Mouse (Mus musculus) lung, postnatal 4 days (tissue): Measurements from ENCODE around the gene Arsb.

Source experiments
- DNase-seq, 2 experiments: peaks; one replicate each; pipeline ENCODE4 v3.0.0; 2021

Arsb gene

DNA sequence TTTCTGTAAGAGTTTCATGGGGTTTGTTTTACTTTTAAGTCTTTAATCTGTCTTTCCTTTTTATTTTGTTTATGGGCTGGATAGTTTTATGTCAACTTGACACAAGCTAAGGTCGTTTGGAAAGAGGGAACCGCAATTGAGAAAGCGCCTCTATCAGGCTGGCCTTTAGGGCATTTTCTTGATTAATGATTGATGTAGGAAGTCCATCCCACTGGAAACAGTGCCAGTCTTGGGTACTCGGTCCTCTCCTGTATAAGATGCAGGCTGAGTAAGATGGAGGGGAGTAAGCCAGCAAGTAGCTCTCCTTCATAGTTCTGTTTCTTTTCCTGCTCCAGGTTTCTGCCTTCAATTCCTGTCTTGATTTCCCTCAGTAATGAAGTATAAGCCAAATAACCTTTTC lies 76.2 kb downstream of the Arsb start:
- no peak for DNase-seq

DNA sequence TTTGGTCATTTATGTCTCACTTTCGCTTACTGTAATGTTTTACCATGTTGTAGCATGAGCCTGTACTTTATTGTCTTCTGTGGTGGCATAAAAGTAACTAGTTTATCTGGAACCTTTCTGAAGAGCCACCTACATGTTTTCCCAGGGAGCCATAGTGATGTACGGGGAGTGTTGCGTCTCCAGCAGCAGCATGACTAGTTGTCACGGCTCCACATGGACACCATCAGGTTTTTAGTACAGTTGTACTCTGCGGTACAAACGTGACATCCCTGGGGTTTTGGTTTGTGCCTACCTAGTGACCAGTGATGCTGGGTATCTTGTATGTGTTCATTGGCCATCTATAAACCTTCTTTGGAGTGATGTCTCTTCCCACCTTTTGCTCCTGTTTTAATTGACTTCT lies 77.2 kb downstream of the Arsb start:
- DNase-seq: no peak

DNA sequence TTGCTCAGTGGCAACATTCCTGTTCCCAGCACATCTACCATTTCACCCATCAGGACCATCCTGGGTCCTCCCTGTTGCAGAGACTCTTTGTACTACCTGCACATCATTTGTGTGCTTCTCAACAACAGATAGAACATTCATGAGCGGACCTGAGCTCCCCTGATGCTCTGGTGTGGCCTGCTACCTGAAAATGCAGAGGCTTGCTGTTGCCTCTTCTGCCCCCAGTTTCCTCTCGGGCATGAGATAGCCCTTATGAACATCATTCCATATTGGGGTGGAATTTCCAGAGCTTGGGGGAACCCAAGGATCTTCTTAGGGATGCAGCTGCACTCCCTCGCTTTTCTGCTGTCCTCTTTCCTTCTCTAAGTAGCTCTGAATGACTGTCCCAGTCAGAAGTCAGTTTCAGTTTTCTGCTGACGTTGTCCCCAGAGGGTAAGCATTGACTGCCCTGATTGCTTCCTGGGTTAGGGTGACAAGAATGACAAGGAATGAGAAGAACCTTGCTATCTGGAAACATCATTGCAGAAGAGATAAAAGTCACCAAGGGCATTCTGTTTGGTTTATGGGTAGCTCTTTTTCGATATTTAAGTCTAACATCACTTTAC lies 78.4 kb downstream of the Arsb start:
- no peak for DNase-seq

DNA sequence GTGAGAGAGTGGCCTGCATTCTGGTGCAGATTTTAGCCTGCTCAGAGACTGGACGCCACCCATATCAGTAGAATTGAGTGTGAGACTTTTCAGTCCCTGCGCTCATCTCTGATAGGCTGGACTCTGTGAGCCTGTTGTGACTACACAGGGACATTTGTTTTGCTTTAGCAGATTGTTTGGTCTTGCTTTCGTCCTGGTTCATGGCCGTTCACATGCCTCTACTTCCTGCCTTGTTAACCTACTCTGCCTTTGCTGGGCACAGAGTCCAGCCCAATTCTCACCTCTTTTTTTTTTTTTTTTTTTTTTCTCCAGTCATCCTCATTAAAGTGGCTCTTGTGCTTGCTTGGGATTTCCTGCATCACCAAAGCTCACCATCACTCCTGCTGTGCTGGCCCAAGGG lies 79.2 kb downstream of the Arsb start:
- no peak for DNase-seq

DNA sequence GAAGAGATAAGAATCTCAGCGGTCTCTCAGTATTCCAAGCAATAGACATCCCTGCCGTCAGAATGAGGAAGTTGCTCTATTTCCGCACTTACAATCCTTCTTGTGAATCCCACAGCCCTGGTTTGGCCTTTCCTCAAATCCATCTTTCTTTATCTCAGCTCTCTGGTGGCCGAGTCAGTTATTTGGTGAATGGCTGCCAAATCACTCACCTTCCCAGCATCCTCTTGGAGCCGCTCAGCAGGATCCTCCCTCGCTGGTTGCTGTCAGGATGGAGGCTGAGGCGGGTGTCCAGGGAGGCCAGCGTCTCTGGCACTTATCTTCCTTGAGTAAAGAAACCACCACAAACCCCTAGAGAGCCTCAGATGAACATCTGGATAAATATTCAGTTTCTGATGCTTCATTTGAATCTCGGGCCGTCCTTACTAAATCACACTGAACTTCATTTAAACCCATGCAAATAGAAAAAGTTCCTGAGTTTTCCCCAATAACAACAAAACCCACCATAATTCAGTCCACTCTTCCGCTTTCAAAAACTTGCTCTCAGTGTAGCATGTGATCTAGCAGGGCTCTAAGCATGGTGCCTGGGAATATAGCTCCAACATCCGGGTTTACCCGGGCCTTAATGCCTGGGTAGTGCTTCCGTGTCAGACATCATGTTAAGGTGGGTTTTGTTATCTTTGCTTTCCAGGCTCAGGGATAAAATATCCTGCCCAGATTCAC lies 81.1 kb downstream of the Arsb start:
- DNase-seq: peak; percentile 49 to 73

DNA sequence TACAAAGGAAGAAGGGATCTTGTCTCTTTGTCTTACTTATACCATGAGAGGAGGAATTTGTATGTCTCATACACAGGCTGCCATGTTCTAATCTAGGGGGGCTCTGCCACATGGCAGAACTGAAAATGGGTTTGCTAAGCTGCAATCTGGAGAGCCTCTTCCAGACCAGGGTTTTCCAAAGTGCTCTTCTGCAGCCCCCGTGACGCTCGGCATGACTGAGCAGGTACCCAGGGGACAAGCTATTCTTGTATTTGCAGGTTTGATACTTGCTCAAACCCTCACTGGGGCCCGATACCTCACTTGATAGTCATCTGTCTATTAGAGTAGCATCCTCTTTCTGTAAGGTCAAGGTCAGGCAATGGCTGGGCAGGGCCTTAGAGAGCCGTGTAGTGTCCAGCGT lies 82.3 kb downstream of the Arsb start:
- DNase-seq: no peak

DNA sequence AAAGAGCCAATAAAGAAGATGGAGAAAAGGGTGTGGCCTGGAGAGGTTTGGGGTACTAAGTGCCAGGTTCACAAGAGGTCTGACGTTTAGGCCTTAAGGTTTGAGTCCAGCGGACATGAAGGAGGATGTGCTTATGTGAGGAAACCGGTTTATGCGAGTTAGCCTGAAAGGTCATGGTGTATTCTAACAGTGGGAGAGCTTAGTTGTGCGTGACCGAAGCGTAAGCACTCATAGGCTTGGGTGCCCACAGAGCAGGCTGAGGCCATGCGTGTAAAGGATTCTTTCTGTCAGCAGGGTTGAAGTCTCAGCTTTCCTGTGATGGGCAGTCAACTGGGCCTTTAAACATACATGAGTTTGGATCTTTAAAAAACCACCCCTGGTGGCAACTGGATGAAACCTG lies 82.9 kb downstream of the Arsb start:
- DNase-seq: no peak

DNA sequence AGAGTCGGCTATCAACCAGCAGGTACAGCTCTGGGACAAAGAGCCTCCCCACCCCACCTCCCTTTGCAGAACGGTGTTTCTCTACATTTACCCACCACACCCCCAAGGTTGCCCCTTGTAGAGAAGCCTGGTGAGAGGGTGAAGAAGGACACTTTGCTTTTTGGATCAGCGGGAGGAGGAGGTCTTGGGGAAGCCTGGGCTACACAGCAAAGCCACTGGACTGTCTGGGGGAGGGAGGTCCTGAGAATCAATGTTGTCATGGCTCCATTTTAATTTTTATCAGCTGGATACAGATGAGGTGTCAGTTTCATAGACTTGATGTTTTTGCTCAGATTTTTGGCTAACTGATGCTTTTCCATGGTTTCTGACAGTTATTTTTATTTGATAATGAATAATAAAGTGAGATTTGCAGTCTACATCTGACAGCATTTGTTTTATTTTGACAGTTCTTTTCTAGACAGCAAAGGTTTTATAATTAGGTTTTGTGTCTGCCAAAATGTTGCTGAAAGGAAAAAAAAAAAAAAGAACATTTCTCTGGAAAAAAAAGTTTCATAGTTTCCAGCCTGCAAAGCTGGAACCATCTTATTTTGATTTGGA lies 83.6 kb downstream of the Arsb start:
- no peak for DNase-seq

DNA sequence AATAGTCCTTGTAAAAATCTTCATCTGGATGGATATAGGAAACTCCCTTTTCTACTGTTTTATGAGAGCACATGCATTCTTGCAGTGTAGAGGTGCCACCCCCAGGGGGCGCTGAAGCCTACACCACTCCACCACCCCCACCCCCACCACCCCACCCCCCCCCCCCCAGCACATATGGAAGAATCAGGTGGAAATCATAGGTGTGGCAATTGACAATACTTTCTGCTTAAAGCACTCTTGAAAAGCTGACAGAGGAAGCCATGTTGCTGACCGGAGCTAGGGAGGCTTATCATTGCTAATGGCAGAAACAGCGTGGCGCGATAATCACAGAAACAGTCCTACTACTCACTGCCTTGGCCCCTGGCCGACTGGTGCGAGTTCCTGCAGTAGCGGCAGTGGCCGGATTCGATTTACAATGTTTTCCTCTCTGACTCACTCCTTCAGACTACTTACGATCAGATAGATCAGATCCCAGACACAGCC lies 84.3 kb downstream of the Arsb start:
- peak; percentile 53 to 57 for DNase-seq

DNA sequence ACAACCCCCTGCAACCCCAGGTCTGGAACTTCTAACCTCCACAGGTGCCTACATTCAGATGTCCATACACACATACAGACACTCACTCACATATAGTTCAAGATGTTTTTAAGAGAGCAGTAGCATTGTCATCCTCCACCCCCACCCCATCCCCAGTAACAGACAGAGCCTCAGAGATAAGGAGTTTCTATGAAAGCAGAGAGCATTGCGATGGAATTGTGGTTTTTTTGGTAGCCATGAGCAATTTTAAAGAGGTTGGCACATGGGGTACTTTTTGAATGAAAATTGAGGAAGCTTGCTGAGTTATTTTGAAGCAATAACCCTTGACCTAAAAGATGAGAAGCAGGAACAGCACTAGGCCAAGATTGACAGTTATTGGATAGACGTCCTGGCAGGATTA lies 89.8 kb downstream of the Arsb start:
- DNase-seq: no peak

DNA sequence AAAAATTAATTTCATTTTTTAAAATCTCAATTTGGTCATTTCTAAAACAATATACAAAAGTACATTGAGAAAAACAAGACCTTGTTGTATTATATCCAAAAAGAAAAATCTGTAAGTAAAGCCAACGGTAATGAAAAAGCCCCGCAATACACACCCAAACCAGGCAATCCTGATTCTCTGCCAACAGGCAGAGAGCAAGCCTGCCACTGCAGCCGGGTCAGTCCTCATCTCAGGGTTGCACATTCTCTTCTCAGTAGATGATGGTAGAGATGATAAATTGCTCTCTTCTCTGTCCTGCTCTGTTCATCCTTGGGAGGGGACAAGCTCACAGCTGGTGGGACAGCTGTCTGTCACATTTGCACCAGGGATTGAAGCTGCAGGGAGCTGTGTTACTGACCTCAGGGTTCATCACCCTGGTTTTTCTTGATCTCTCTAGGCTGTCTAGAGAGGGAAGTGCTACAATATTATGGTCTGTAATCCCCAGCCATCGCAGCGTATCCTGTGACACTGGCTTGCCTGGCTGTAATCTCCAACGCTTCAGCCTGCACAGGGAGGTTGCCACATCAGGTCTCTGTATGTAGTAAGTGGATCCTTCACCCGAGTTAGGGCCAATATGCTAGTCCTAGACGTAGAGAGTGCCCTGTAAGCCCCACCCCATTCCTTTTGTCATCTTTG lies 92.8 kb downstream of the Arsb start:
- DNase-seq: peak in 1 of 2 experiments; percentile 25

DNA sequence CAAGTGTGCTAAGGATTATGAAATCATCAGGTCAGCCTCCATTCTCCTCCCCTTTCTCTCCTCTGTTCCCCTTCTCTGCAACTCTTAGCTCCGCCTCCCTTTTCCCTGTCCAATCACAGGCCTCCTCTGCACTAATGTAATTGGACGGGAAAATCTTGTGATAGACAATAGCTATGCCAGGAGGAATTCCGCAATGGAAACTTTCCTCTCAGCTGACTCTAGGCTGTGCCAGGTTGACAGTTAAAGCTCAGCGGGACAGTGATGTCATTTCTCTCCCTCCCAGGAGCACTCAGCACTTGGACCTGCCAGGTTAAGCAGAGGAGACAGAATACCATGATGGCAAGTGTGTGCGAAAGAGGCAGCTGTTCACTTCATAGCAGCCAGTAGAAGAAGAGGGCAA lies 95.2 kb downstream of the Arsb start:
- no peak for DNase-seq

DNA sequence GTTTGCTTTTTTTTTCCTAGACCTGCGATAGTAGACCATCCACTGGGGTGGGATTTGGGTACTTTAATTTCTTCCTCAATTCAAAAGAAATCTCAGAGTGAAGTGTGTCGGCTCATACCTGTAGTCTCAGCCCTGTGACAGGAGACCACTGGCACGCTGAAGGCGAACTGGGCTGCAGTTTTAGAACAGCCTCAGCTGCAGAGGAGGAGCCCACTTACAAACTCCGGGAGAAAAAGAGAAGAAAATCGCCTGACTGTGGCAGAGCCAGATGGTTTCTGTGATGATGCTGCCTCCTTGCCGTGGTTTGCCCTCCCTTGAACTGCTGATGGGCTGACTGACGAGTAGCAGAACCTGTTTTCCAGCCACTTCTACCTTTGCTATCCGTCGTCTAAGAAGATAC lies 100.3 kb downstream of the Arsb start:
- no peak for DNase-seq

DNA sequence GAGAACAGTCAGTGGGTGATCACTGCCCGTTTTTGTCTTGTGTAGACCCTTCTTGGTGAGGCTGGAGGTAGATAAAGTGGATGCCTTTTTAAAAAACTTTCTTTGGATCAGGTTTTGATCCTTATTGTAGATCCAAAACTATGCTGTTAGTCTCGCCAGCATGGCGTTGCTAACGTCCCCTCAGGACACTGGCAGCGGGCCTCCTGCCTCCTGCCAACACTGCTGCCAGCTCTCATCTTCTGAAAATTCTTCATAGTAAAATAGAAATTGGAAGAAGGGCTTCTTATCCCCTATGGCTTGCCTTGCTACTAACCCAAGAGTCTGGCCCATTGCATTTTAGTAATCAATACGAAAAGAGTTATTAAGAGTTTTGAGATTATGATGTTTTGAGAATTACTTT lies 101.2 kb downstream of the Arsb start:
- no peak for DNase-seq

DNA sequence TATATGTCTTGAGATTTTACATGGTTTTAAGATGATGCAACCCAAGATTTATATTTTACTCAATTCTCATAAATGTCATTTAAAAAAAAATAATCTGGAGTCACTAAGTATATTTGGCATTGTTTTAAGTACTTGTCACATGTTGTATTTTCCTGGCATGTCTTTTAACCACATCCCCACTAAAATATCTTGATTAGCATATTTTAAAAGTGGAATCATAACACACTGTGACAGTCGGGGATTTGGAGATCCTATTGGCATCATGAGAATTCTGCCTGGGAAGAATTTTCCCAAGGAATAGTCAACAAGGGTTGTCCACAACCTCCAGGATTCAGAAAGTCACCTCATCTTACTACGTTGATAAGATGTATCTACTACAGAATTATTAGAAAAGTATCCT lies 106.5 kb downstream of the Arsb start:
- no peak for DNase-seq

DNA sequence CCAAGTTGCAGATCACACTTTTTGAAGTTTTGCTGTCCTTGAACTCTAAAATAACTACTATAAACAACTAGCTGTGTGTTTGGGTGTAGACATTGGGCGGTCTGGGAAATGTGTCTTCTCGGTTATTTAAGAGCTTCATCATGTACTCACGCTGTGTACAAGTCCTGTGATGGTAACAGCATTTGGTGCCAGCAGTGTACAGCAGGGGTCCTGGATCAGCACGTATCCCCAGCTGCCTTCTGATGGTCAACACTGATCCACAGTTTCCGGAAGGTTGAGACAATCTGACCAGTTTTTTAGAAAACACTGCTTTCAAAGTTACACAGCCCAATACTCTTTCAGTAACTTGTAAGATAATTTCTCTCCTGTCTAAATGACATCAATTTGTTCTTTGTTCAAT lies 108.0 kb downstream of the Arsb start:
- DNase-seq: no peak

DNA sequence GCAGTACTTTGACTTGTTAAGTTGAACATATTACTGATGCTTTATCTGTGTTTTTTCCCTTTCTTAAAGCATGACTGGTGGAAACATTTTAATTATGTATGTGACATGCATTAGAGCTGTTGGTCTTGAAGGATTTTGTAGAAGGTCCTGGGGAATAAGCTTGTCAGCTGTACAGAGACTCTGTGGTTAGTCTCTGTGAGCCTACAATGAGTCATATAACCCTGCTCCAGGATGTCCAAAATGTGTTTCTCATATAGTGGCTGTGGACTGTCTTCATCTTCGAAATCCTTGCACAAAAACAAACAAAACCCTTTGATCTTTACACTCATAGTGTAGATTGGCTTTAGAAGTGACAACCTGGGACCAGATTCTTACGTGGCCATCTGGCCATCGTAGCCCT lies 110.7 kb downstream of the Arsb start:
- no peak for DNase-seq

DNA sequence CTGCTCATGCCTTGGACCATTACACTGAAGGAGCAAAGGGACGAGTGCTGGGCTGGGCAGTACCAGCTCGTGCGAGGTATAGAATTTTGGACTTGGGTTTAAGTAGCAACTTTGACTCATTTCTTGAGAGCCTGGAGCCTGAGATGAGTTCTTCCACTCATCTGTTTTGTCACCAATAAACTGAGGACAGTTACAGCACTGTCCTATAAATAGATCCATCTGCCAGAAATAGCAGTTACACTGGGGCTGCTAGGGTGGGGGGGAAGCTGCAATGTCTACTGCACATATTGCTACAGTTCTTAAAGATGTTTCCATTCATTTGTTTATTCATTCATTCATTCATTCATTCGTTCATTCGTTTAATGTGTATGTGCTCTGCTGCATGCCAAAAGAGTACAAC lies 115.6 kb downstream of the Arsb start:
- DNase-seq: no peak

DNA sequence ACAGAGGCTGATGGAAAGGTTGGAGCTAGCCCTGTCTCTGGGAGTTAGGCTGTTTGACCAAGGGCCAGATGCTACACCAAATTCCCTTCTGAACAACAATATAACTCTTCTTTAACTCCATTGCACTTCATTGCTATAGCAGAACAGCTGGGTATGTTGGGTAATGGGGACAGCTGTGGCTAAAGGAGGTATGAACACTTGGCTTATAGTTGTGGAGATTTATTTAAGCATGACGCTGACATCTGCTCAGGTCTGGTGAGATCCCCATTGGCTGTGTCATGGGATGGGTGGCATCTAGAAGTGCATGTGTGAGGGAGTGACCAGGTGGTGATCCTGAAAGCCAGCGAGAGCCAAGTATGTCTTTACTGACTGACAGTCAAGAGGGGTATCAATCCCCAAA lies 116.8 kb downstream of the Arsb start:
- no peak for DNase-seq

DNA sequence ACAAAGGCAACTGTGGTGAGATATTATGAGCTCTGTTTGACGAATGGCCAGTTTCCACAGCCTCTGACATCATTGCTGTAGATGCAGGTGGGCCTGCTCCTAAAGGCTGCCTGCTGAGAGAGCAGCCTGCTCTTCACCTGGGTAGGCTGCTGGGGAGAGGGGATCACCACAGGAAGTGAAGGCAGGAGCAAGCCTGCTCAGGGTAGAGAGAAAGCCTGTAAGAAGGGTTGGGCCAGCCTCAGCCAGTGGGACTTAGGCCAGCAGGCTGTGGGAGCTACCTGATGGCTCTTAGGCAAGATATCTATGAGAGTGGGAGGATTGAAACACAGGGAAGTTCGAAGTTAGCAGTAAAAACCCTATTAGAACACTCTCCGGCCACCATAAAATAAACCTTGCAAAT lies 117.5 kb downstream of the Arsb start:
- no peak for DNase-seq

DNA sequence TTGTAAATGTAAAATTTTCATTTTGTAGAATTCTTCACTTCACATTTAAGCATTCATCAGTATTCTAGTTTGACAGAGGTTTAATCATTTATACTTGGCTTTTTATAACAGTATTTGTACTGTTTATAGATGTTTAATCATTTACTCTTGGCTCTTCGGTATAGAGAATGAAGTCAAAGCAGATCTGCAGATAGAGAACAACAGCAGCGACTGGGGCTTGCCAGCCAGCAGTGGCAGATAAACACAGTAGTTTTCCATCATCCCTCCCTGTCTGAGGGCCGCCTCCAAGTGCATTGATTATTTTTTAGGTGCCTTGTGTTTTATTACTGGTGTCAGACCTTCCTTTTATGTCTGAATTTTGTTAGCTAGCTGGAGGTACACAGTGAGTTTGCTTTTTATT lies 118.6 kb downstream of the Arsb start:
- no peak for DNase-seq

DNA sequence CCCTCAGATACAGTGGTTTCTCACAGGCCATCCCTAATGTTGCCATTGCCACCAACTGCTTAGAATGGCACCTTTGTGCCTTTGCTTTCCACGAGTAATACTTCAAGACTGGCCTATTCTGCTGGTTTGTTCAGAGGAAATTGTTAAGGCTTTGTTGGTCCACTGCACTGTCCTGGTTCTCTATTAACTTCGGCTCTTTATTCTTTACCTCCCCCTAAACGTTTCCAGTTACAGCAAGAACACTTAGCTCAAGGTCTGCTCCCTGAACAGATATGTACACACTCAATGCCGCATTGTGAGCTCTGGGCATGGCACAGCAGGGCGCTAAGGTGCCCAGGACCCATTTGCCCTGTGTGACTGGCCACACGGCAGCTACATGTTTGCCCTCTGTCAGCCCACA lies 119.8 kb downstream of the Arsb start:
- DNase-seq: no peak

DNA sequence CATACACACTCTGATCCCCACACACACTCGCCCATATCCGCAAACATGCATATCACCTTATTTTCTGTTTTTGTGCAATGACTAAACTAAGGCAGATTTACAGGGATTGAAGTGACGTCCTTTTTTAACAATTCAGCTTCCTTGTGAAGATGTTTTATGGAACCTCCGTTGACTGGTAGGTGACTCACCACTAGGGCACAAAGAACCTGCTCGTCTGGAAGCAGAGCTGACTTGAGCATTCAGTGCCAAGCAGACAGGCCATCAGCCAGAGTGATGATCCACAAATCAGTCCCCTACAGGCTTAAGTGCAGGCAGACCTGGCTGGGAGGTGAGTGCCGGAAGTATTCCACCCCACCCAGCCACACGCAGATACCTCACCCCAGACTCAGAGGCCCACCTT lies 120.7 kb downstream of the Arsb start:
- DNase-seq: no peak

DNA sequence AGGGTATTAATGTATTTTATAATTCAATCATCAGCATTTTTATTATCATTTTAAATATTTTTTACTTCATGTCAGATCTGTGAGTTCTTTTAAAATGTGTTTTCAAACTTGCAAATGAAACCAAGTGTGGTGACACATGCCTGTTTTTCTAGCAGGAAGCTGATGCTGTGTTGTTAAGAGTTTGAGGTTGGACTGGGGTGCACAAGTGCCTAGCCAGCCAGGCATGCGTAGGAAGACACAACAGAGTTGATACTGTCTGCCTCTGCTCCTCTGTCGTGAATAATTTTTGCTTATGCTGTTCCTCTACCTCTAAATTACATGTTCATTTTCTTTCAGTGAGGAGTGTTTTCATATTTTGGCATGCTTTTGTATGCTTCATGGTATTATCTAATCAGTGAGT lies 122.7 kb downstream of the Arsb start:
- no peak for DNase-seq
